Mouse (Mus musculus) cerebellum, adult 2 months (tissue): ENCODE data around the gene Nup205. TPM values are rescaled to one million over a fixed set of nuclear protein-coding genes. Genes with fewer than 3 reads are reported as not detected.

Experiments used
- DNase-seq, 2 experiments: peaks; one replicate each; pipeline ENCODE4 v3.0.0; 2021
- H3K27ac ChIP-seq: fragments of 200-500 bp; 2 replicates; pipeline ENCODE4 v1.5.1; 2012; ENCODE audit warnings: low read length, control low read depth, inconsistent platforms; ENCODE audit not compliant: insufficient read depth
- H3K27me3 ChIP-seq: fragments of 200-500 bp; 2 replicates; pipeline ENCODE4 v1.6.1; 2012; ENCODE audit warnings: inconsistent platforms, mild to moderate bottlenecking, low read length, moderate library complexity; ENCODE audit not compliant: control insufficient read depth, insufficient read depth
- H3K4me1 ChIP-seq: fragments of 200-500 bp; 2 replicates; pipeline ENCODE4 v1.6.1; 2011; ENCODE audit warnings: low read length; ENCODE audit not compliant: control insufficient read depth, insufficient read depth
- H3K4me3 ChIP-seq: fragments of 200-500 bp; replicated peaks from 2 replicates; pipeline ENCODE3; 2011; ENCODE audit warnings: mild to moderate bottlenecking, low read depth, low read length, control low read depth; ENCODE audit not compliant: insufficient read depth
- CTCF ChIP-seq: fragments of 200-500 bp; IDR thresholded peaks from 2 replicates; pipeline ENCODE4 v1.5.1; 2011; ENCODE audit warnings: low read depth, mild to moderate bottlenecking, control low read depth, low read length, moderate library complexity, borderline replicate concordance; ENCODE audit not compliant: insufficient read depth
- POLR2A ChIP-seq: fragments of 200-500 bp; IDR thresholded peaks from 2 replicates; pipeline ENCODE4 v1.6.1; 2011; ENCODE audit warnings: low read length, control low read depth, borderline replicate concordance; ENCODE audit not compliant: insufficient read depth
- WGBS: fragments of 180-500 bp; shearing (Covaris S2); methylation state at CpG from one replicate; pipeline ENCODE4 v1.1.7; 2018; 5-methylcytosine and 5-hydroxymethylcytosine counted together
- polyA plus RNA-seq: library from polyadenylated mRNA; depleted of rRNA; stranded (reverse); fragments of >200 nt; gene quantifications from 2 replicates; pipeline ENCODE4 v1.2.3, GENCODE M21; 2012

The Nup205 gene
- polyA plus RNA-seq, 1 experiment = 21.1 TPM

DNA sequence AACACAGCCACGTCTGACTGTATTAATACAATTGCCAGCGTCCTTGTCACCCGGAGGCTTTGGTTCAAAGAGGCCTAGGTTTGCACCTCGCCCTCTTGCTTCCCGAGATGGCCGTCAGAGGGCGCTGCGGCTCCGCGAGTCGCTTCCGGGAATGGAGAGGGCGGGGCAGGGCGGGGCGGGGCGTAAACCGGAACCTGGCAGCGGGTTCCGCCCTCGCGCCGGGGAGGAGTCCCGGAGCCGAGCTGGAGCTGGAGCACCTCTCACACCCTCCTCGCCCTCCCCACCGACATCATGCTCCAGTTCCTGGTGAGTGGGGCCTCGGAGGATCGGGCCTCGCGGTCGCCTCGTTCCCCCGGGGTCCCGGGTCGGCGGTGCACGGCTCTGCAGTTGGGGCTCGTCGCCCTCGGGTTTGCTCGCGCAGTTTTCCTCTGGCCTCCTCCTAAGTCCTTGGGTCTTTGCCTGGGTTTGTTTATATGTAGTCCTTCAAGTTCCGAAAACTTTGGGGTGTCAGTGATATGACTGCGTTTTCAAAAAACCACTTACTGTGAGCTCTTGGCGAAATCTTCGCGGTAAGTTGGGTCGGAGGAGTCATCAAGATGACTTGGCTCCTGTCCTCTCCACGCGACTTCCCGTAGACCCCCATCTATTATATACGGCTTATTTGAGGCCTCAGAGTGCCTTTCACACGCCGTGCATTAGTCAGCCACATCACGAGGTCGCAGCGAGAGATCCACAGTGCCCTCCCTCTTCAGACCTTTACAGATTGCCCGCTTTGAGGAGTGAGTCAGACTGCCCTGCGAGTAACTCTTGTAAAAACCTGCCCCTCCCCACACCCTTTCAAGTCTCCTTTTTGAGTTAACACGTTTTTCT lies 75.5 kb downstream of the Nup205 start:
- TF ChIP-seq CTCF (peak; percentile 64; the same call in 1 of the 2 replicates), POLR2A (peak; percentile 89)
- Histone ChIP-seq H3K4me1 (peaks cover 7% of the 10 kb centered on the region), H3K4me3 (peak overlapping the region; percentile 69), H3K27ac (peak overlapping the region; percentile 14; the same call in 1 of the 2 replicates), H3K27me3 (no peaks in the 10 kb centered on the region)
- DNase-seq = peak; percentile 84 to 90
- WGBS = under 1% methylated on average over 60 of the region's 60 CpGs

DNA sequence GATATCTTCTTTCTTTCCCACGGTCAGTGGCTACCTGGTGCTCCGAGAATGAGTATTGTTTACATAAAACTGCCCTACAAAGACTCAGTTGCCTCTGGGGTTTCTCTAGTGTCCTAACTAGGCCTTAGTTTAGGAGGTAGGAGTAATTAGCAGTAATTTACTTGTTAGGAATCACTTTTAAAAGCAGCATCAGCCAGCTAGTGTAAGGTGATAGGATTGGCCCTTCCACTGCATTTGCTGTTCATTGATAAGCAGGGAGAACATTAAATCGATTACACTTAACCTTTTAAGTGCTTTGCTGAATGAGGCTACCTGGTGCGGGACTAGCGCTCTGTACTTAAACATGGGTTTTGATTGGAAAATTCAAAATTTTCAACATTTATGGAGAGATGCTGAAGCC lies 76.3 kb downstream of the Nup205 start:
- Histone ChIP-seq H3K27me3 (no peaks in the 10 kb centered on the region), H3K4me3 (no peak overlapping the region), H3K4me1 (peaks cover 7% of the 10 kb centered on the region), H3K27ac (no peak overlapping the region)
- TF ChIP-seq CTCF = no peak
- no peak for TF ChIP-seq POLR2A
- WGBS = 50% methylated on average over 5 of the region's 5 CpGs
- DNase-seq = no peak

DNA sequence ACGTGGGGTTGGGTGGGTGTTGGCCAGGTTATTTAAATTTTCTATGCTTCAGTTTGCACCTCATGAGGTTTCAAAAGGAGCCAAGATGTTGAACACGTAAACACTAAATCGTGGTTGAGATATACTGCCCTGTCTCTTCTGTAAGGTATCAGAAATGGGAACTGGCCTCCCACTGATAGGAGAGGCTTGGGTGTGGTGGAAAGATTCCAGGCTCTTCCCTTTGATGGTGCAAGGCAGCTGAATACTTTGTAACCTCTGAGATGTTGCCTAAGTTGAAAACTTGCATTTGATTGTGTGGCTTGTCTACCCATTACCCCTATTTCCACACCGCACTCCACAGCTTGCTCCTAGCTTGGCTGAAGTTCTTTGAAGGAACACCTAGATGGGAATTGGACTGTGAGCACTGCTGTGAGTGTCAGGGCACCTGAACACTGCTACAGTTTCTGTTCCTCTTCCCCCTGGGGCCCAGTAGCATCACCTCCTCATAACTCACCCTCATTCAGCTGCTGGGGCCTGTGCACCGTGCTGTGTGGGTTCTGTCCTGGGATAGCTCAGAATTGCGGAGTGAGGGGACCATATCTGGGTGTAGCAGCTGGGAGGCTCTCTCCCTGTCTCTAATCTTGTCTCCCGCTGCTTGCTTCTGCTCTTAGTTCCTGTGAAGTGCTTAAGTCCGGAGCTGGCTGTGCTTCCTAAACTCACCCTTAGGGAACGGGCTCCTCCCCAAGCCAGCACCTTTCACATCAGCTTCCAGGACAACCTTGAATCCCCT lies 77.1 kb downstream of the Nup205 start:
- H3K4me3 ChIP-seq = no peak overlapping the region
- H3K27me3 ChIP-seq = no peaks in the 10 kb centered on the region
- DNase-seq = no peak
- 61% methylated on average over 9 of the region's 9 CpGs for WGBS
- TF ChIP-seq CTCF (no peak), POLR2A (no peak)
- no peak overlapping the region for H3K27ac ChIP-seq
- H3K4me1 ChIP-seq = peaks cover 7% of the 10 kb centered on the region

DNA sequence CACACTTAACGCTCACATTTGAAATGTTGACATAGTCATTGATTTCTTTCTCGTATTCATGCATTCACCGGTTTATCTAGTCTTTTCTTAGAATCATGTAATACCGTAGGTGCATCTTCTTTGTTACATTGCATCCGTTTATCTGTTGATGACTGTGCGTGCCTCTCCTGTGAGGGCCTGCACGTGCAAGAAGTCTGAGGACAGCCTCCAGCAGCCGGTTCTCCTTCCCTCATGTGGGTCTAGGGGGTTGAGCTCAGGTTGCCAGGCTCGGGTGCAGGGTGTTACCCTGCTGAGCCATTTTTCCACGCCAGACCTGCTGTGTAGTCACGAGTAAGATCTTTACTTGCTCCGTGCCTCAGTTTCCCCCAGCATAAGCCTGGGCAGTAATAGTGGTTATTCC lies 77.8 kb downstream of the Nup205 start:
- WGBS = 73% methylated on average over 12 of the region's 12 CpGs
- no peak for DNase-seq
- peaks cover 7% of the 10 kb centered on the region for H3K4me1 ChIP-seq
- TF ChIP-seq CTCF = no peak
- no peak for TF ChIP-seq POLR2A
- H3K27me3 ChIP-seq = no peaks in the 10 kb centered on the region
- H3K4me3 ChIP-seq = no peak overlapping the region
- no peak overlapping the region for H3K27ac ChIP-seq

DNA sequence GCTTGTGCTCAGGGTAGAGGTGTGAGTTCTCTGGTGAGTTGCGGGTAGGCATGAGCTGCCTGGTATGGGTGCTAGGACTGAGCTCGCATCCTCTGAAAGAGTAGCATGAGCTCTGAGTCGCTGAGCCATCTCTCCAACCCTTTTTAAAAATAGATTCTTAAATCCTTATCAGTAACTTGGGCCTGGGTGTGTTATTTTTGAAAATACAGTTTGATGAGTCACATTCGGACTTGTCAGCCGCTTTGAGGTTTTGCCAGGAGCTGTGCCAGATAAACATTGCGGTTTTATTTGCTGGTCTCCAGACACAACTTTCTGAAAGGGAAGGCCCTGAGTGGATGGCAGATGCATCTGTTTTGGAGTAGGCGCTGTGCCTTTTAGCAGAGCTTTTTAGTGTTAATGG lies 79.5 kb downstream of the Nup205 start:
- Histone ChIP-seq H3K4me3 (no peak overlapping the region), H3K27ac (no peak overlapping the region), H3K4me1 (peaks cover 7% of the 10 kb centered on the region), H3K27me3 (no peaks in the 10 kb centered on the region)
- TF ChIP-seq POLR2A (no peak), CTCF (no peak)
- DNase-seq = peak in 1 of 2 experiments; percentile 26
- WGBS = 42% methylated on average over 7 of the region's 7 CpGs

DNA sequence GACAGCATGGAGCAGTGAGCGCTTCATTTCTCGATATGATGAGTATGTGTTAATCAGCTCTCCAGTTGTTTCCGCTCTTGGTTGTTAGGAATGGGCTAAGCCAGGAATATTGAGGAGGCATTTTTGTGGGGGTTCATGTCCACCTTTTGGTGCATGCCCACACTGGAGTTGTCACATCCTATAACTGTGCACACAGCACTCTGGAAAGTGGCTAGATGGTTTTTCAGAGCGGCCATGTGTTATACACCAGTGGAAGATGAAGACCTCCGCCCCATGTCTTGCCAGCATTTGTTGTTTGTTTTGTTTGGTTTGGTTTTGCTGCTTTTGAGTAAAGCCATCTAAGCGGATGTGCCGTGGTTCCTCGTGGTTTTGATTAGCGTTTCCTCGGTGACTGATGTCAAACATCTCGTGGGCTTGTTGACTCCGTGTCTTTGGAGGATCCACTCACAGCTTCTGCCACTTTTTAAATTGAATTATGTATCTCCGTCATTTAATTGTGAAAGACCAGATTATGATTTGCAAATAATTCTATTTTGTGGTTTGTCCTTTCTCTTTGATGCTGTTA lies 80.5 kb downstream of the Nup205 start:
- no peaks in the 10 kb centered on the region for H3K27me3 ChIP-seq
- H3K4me3 ChIP-seq = no peak overlapping the region
- no peak for DNase-seq
- no peak overlapping the region for H3K27ac ChIP-seq
- TF ChIP-seq POLR2A (no peak), CTCF (no peak)
- WGBS = 82% methylated on average over 13 of the region's 13 CpGs
- H3K4me1 ChIP-seq = peaks cover 7% of the 10 kb centered on the region

DNA sequence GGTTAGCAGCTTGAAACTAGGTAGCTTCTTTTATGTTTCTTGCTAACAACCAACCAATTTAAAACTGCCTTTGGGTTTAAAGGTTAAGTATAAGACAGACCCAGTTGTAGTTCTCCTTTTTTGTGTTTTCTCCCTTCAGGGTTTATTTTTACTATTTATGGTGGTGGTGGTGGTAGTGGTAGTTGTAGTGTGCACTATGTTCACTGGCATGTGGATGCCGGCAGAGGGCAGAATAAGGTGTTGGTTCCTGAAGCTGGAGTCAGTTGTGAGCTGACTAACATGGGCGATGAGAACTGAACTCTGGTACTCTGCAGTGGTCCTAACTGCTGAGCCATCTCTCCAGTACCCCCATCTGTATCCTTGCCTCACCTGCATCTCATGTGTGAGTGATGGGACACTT lies 81.7 kb downstream of the Nup205 start:
- H3K27ac ChIP-seq = no peak overlapping the region
- no peak overlapping the region for H3K4me3 ChIP-seq
- H3K4me1 ChIP-seq = peaks cover 6% of the 10 kb centered on the region
- no peak for DNase-seq
- 95% methylated on average over 2 of the region's 2 CpGs for WGBS
- H3K27me3 ChIP-seq = no peaks in the 10 kb centered on the region
- TF ChIP-seq POLR2A (no peak), CTCF (no peak)

DNA sequence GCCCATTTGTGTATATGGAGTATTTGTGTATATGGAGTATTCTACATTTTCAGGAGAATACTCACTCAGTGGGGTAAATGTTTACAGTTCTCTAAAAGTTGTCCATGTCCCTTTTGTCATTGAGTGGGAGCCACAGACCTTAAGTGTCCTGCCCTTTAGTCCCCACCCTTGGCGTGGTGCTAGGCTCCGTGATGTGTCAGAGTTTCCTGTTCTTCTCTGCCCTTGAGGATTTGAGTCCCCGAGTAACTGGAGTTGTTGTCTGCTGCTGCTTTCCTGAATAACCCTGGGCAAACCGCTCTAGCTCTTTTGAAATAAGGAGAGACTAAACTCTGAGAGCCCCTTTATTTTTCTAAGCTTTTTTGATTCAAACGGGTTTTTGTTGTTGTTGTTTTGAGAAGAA lies 82.3 kb downstream of the Nup205 start:
- Histone ChIP-seq H3K4me1 (peaks cover 3% of the 10 kb centered on the region), H3K27ac (no peak overlapping the region), H3K27me3 (no peaks in the 10 kb centered on the region), H3K4me3 (no peak overlapping the region)
- TF ChIP-seq CTCF = no peak
- no peak for TF ChIP-seq POLR2A
- WGBS = 83% methylated on average over 5 of the region's 5 CpGs
- no peak for DNase-seq
